Mouse (Mus musculus): ENCODE data around the gene U2af2. TPM values are rescaled to one million over a fixed set of nuclear protein-coding genes. Genes with fewer than 3 reads are reported as not detected.

The U2af2 gene
- total RNA-seq, 1 experiment from 2014 or later = 261 TPM

- ATAC-seq (replicated peaks in 1 of 2; ENCODE audit: insufficient read depth in 1 of 2, low FRiP score in 2 of 2, low TSS enrichment in 1 of 2, low read depth in 1 of 2, poor library complexity in 2 of 2, severe bottlenecking in 2 of 2) = no peak
Measured at GRCm38 (mm10) chr7:5033818-5034217, 28.1 kb upstream of the U2af2 start, which contains the start of gene 4632433K11Rik. Gene 4632433K11Rik, plus strand, starts transcription at chr7:5034118.

- no peak for ATAC-seq (replicated peaks in 1 of 2; ENCODE audit: insufficient read depth in 1 of 2, low FRiP score in 2 of 2, low TSS enrichment in 1 of 2, low read depth in 1 of 2, poor library complexity in 2 of 2, severe bottlenecking in 2 of 2)
Measured at GRCm38 (mm10) chr7:5035628-5036027, 26.3 kb upstream of the U2af2 start.

- ATAC-seq (replicated peaks in 1 of 2; ENCODE audit: insufficient read depth in 1 of 2, low FRiP score in 2 of 2, low TSS enrichment in 1 of 2, low read depth in 1 of 2, poor library complexity in 2 of 2, severe bottlenecking in 2 of 2) = no peak
Measured at GRCm38 (mm10) chr7:5036136-5036535, 25.8 kb upstream of the U2af2 start.

GRCm38 (mm10) chr7:5037026-5037425, 24.9 kb upstream of the U2af2 start:
- no peak for ATAC-seq (replicated peaks in 1 of 2; ENCODE audit: insufficient read depth in 1 of 2, low FRiP score in 2 of 2, low TSS enrichment in 1 of 2, low read depth in 1 of 2, poor library complexity in 2 of 2, severe bottlenecking in 2 of 2)

GRCm38 (mm10) chr7:5037467-5037866, 24.5 kb upstream of the U2af2 start:
- no peak for ATAC-seq (replicated peaks in 1 of 2; ENCODE audit: insufficient read depth in 1 of 2, low FRiP score in 2 of 2, low TSS enrichment in 1 of 2, low read depth in 1 of 2, poor library complexity in 2 of 2, severe bottlenecking in 2 of 2)

GRCm38 (mm10) chr7:5038109-5038732, 23.7 kb upstream of the U2af2 start, which contains the start of gene Zfp784:
Gene Zfp784, minus strand, starts transcription at chr7:5038446.
- ATAC-seq (replicated peaks in 1 of 2; ENCODE audit: insufficient read depth in 1 of 2, low FRiP score in 2 of 2, low TSS enrichment in 1 of 2, low read depth in 1 of 2, poor library complexity in 2 of 2, severe bottlenecking in 2 of 2) = peak; percentile 91 to 97

GRCm38 (mm10) chr7:5038940-5039339, 23.0 kb upstream of the U2af2 start:
- ATAC-seq (replicated peaks in 1 of 2; ENCODE audit: insufficient read depth in 1 of 2, low FRiP score in 2 of 2, low TSS enrichment in 1 of 2, low read depth in 1 of 2, poor library complexity in 2 of 2, severe bottlenecking in 2 of 2) = no peak

- no peak for ATAC-seq (replicated peaks in 1 of 2; ENCODE audit: insufficient read depth in 1 of 2, low FRiP score in 2 of 2, low TSS enrichment in 1 of 2, low read depth in 1 of 2, poor library complexity in 2 of 2, severe bottlenecking in 2 of 2)
Measured at GRCm38 (mm10) chr7:5044981-5045380, 17.0 kb upstream of the U2af2 start.

- ATAC-seq (replicated peaks in 1 of 2; ENCODE audit: insufficient read depth in 1 of 2, low FRiP score in 2 of 2, low TSS enrichment in 1 of 2, low read depth in 1 of 2, poor library complexity in 2 of 2, severe bottlenecking in 2 of 2) = no peak
Measured at GRCm38 (mm10) chr7:5046112-5046511, 15.8 kb upstream of the U2af2 start.

GRCm38 (mm10) chr7:5047313-5047712, 14.6 kb upstream of the U2af2 start:
- ATAC-seq (replicated peaks in 1 of 2; ENCODE audit: insufficient read depth in 1 of 2, low FRiP score in 2 of 2, low TSS enrichment in 1 of 2, low read depth in 1 of 2, poor library complexity in 2 of 2, severe bottlenecking in 2 of 2) = peak; percentile 20 to 24; a peak in 1 of 4 replicates

GRCm38 (mm10) chr7:5051193-5052192, 10.4 kb upstream of the U2af2 start, which contains the start of gene Zfp580:
Gene Zfp580, plus strand, starts transcription at chr7:5051538.
- ATAC-seq (replicated peaks in 1 of 2; ENCODE audit: insufficient read depth in 1 of 2, low FRiP score in 2 of 2, low TSS enrichment in 1 of 2, low read depth in 1 of 2, poor library complexity in 2 of 2, severe bottlenecking in 2 of 2) = peak; percentile 48 to 52; a peak in 3 of 4 replicates

- no peak for ATAC-seq (replicated peaks in 1 of 2; ENCODE audit: insufficient read depth in 1 of 2, low FRiP score in 2 of 2, low TSS enrichment in 1 of 2, low read depth in 1 of 2, poor library complexity in 2 of 2, severe bottlenecking in 2 of 2)
Measured at GRCm38 (mm10) chr7:5052438-5052837, 9.5 kb upstream of the U2af2 start.

GRCm38 (mm10) chr7:5052931-5053343, 9.0 kb upstream of the U2af2 start:
- no peak for ATAC-seq (replicated peaks in 1 of 2; ENCODE audit: insufficient read depth in 1 of 2, low FRiP score in 2 of 2, low TSS enrichment in 1 of 2, low read depth in 1 of 2, poor library complexity in 2 of 2, severe bottlenecking in 2 of 2)

- ATAC-seq (replicated peaks in 1 of 2; ENCODE audit: insufficient read depth in 1 of 2, low FRiP score in 2 of 2, low TSS enrichment in 1 of 2, low read depth in 1 of 2, poor library complexity in 2 of 2, severe bottlenecking in 2 of 2) = no peak
Measured at GRCm38 (mm10) chr7:5053456-5054179, 8.3 kb upstream of the U2af2 start.

- no peak for ATAC-seq (replicated peaks in 1 of 2; ENCODE audit: insufficient read depth in 1 of 2, low FRiP score in 2 of 2, low TSS enrichment in 1 of 2, low read depth in 1 of 2, poor library complexity in 2 of 2, severe bottlenecking in 2 of 2)
Measured at GRCm38 (mm10) chr7:5056651-5057263, 5.2 kb upstream of the U2af2 start.

GRCm38 (mm10) chr7:5057381-5057780, 4.6 kb upstream of the U2af2 start:
- no peak for ATAC-seq (replicated peaks in 1 of 2; ENCODE audit: insufficient read depth in 1 of 2, low FRiP score in 2 of 2, low TSS enrichment in 1 of 2, low read depth in 1 of 2, poor library complexity in 2 of 2, severe bottlenecking in 2 of 2)

- ATAC-seq (replicated peaks in 1 of 2; ENCODE audit: insufficient read depth in 1 of 2, low FRiP score in 2 of 2, low TSS enrichment in 1 of 2, low read depth in 1 of 2, poor library complexity in 2 of 2, severe bottlenecking in 2 of 2) = peak; percentile 6 to 10; a peak in 2 of 4 replicates
Measured at GRCm38 (mm10) chr7:5057804-5058203, 4.1 kb upstream of the U2af2 start.
